Mouse (Mus musculus) heart, embryonic 10.5 days (tissue): ENCODE results near the gene Nrip2. TPM values are rescaled to one million over a fixed set of nuclear protein-coding genes. Genes with fewer than 3 reads are reported as not detected.

Experiments used
- DNase-seq: peaks from one replicate; pipeline ENCODE4 v3.0.0-alpha.2; 2017; ENCODE audit warnings: low spot score
- H3K27ac ChIP-seq: fragments of 300-500 bp; sonication (generic); 2 replicates; pipeline ENCODE4 v1.5.1; 2016; ENCODE audit warnings: mild to moderate bottlenecking
- H3K27me3 ChIP-seq: fragments of 300-500 bp; sonication (generic); 2 replicates; pipeline ENCODE4 v1.6.1; 2016; ENCODE audit warnings: mild to moderate bottlenecking; ENCODE audit not compliant: poor library complexity, insufficient read depth, severe bottlenecking
- H3K36me3 ChIP-seq: fragments of 300-500 bp; sonication (generic); 2 replicates; pipeline ENCODE4 v1.6.1; 2016; ENCODE audit warnings: mild to moderate bottlenecking, moderate library complexity
- H3K4me1 ChIP-seq: fragments of 300-500 bp; sonication (generic); 2 replicates; pipeline ENCODE4 v1.6.1; 2016; ENCODE audit warnings: mild to moderate bottlenecking
- H3K4me3 ChIP-seq: fragments of 300-500 bp; sonication (generic); 2 replicates; pipeline ENCODE4 v1.5.1; 2016; ENCODE audit warnings: mild to moderate bottlenecking, moderate library complexity
- H3K9me3 ChIP-seq: fragments of 300-500 bp; sonication (generic); 2 replicates; pipeline ENCODE4 v1.6.1; 2016; ENCODE audit warnings: mild to moderate bottlenecking, moderate library complexity
- WGBS: fragments of 180-500 bp; shearing (Covaris S2); methylation state at CpG from one replicate; pipeline ENCODE4 v1.1.7; 2016; 5-methylcytosine and 5-hydroxymethylcytosine counted together
- polyA plus RNA-seq: library from polyadenylated mRNA; unstranded; fragments of >200 nt; fragmentation: Nextera tagmentation; extraction: Ambion mirVana; gene quantifications from 2 replicates; pipeline ENCODE4 v1.2.1, GENCODE M21; 2016

Nrip2 gene
- polyA plus RNA-seq: 2.1 and 2.4 TPM in 2 replicates

DNA sequence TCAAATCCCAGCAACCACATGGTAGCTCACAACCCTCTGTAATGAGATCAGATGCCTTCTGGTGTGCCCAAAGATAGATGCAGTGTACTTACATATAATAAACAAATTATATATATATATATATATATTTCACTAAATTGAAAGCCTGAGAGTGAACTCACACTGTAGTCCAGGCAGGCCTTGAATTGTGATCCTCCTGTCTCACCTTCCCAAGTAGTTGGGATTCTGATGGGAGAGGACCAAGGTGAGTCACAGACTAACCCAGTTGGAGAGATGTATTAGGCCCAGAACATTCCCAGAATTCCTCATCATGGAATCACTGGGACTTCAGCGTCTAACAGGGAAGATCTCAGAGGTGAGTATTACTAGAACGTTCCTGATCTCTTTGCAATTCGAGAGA, at the start of gene Nrip2:
Gene Nrip2, plus strand, starts transcription at position 301 of the 400 bp plus-strand sequence.
- 67% methylated on average over 3 of the region's 3 CpGs for WGBS
- H3K9me3 ChIP-seq: no peaks in the 10 kb centered on the region
- H3K4me3 ChIP-seq: peak within 1 kb of the TSS; percentile 39
- H3K27me3 ChIP-seq: no peaks in the 10 kb centered on the region
- DNase-seq: no peak
- H3K27ac ChIP-seq: peak within 1 kb of the TSS; percentile 59
- H3K36me3 ChIP-seq: no peaks in the 10 kb centered on the region
- H3K4me1 ChIP-seq: peaks cover 13% of the 10 kb centered on the region

DNA sequence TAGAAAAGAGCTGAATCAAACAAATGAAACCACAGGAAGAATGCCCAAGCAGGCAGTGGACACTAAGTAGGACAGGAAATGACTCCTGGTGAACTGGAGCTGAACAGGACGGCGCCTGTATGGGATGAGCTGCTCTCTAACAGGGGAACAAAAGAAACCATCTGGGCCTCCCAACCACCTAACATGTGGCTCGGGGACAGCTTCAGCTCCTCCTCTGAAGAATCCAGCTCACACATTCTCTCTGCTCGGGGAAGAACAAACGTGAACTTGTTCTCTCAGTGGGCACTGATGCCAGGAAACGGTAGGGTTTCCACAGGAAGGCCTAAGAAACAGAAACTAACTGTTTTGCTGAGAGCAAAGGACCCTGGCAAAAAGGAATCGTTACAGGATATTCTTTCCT, 49.4 kb upstream of the Nrip2 start:
- no peak for DNase-seq
- H3K4me3 ChIP-seq: no peak overlapping the region
- H3K9me3 ChIP-seq: no peaks in the 10 kb centered on the region
- H3K27me3 ChIP-seq: no peaks in the 10 kb centered on the region
- H3K4me1 ChIP-seq: peaks cover 5% of the 10 kb centered on the region; the same call in 1 of the 2 replicates
- H3K27ac ChIP-seq: peak overlapping the region; percentile 59
- peaks cover 13% of the 10 kb centered on the region for H3K36me3 ChIP-seq
- WGBS: 60% methylated on average over 7 of the region's 7 CpGs

DNA sequence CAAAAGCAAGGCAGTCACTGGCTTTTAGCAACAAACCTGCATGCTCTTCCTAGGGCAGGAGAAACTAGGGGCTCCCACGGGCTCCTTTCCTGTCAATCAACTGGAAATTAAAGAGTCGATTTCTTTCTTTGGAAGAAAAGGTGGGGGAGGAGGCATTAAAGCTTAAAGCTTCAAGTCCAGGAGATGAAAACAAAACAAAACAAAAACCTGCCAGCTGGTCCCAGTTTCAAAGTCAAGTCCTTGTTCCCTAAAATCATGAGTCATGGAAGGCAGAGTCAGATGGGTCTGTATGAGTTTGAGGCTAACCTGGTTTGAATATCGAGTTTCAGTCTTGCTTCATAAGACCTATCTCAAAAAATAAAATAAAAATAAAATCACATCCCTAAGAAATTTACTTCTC, 45.0 kb upstream of the Nrip2 start:
- Histone ChIP-seq H3K27me3 (no peaks in the 10 kb centered on the region), H3K9me3 (no peaks in the 10 kb centered on the region), H3K4me1 (peaks cover 7% of the 10 kb centered on the region; the same call in 1 of the 2 replicates), H3K27ac (no peak overlapping the region), H3K36me3 (peaks cover 39% of the 10 kb centered on the region), H3K4me3 (no peak overlapping the region)
- DNase-seq: no peak
- WGBS: 69% methylated on average over 3 of the region's 3 CpGs

DNA sequence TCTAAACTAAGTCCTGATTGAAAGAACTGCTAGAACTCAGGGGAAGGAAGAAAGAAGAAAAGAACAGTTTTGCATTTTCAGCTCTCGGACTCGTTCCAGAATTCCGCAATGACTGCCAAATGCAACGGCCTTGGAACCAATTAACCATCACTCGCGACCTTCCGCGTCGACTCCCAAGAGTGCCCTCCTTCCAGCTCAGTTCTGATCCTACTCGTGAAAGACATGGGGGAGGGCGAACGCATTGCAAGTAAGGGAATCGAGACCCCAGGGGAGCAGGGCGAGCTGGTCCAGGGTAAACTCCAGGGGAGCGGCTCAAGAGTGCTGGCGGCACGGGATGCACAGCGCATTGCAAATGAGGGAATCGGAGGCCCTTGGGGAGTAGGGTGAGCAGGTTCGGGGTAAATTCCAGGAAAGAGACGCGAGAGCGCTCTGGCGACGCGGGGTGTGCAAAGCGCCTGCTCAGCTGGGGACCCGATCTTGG, 43.9 kb upstream of the Nrip2 start:
- no peak for DNase-seq
- WGBS: 0% methylated on average over 28 of the region's 28 CpGs
- Histone ChIP-seq H3K27ac (peak overlapping the region; percentile 91), H3K4me3 (peak overlapping the region; percentile 88), H3K4me1 (peaks cover 9% of the 10 kb centered on the region; the same call in 1 of the 2 replicates), H3K36me3 (peaks cover 39% of the 10 kb centered on the region), H3K27me3 (no peaks in the 10 kb centered on the region), H3K9me3 (no peaks in the 10 kb centered on the region)

DNA sequence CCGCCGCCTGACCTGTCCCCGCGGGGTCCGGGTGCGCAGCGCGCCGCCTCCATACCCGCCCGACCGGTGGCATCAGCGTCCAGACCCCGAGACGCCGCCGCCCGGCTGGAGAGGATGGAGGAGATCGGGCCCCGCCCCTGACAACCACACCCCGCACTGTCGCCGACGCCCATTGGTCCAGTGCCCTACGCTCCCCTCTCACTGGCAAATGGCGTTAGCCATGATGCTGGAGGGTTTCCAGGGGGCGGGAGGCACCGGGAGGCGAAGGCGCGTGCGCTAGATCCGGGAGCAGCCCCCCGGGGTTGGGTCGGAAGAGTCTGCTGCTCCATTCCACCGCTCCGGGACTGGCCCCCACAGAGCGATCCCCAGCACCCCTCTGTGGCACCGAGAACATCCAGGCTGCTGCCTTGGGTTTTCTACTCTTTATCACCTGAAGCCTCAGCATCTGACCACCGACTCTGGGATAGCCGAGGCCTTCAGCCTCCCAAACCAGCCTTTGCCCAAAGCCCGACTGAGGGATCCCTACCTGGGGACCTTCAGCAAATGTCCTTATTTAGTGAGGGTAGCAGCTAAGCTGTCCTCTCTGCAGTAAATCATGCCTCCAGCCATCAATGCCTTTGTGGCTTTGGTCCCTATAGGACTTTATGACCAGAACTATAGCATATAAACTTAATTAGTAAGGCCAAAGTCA, 43.2 kb upstream of the Nrip2 start, which contains the start of gene Tulp3:
Gene Tulp3, minus strand, starts transcription at position 126 of the 691 bp plus-strand sequence.
- peak within 1 kb of the TSS; percentile 88 for H3K4me3 ChIP-seq
- DNase-seq: peak; percentile 98
- peak within 1 kb of the TSS; percentile 91 for H3K27ac ChIP-seq
- no peaks in the 10 kb centered on the region for H3K27me3 ChIP-seq
- H3K4me1 ChIP-seq: peaks cover 9% of the 10 kb centered on the region; the same call in 1 of the 2 replicates
- no peaks in the 10 kb centered on the region for H3K9me3 ChIP-seq
- peaks cover 34% of the 10 kb centered on the region for H3K36me3 ChIP-seq
- under 1% methylated on average over 42 of the region's 42 CpGs for WGBS

DNA sequence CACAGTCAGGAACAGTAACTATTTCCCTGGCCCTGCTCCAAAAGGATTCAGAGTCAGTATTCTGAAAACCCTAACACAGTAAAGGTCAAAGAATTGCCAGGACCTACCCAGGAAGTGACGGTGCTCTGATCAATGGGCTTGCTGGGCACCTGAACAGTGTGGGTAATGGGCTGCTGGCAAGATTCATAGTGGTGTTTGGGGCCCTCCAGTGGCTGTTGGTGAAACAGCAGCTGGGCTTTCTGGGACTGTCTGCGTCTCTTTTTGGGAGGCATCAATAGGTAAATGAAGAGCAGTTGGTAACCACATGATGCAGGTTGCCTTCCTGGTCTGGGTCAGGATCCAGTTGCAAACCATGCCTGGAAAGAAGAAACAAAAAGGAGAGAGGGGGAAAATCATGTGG, 40.1 kb upstream of the Nrip2 start:
- Histone ChIP-seq H3K4me1 (peaks cover 22% of the 10 kb centered on the region), H3K27me3 (no peaks in the 10 kb centered on the region), H3K9me3 (no peaks in the 10 kb centered on the region), H3K4me3 (no peak overlapping the region), H3K27ac (no peak overlapping the region), H3K36me3 (peaks cover 28% of the 10 kb centered on the region)
- peak; percentile 79 for DNase-seq
- WGBS: 42% methylated on average over 2 of the region's 2 CpGs

DNA sequence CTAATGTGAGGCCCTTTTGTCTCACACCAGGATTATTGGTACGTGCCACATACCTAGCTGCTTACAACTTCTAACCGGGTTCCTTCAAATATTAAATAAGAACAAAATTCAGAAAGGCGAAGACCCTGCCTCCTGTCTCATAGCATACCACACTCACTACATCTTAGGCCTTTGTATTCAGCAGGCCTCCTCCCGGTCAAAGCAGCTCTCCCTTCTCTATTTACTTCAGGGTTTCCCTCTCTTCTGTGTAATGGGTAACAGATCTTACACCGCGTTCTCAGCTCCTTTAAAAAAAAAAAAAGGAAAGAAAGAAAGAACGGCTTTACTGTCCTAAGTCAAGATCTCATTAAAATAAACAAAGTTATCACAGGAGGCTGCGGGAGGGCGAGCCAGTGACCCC, 37.2 kb upstream of the Nrip2 start:
- Histone ChIP-seq H3K4me3 (peak overlapping the region; percentile 88), H3K36me3 (peaks cover 42% of the 10 kb centered on the region), H3K9me3 (no peaks in the 10 kb centered on the region), H3K4me1 (peaks cover 31% of the 10 kb centered on the region), H3K27me3 (no peaks in the 10 kb centered on the region), H3K27ac (peak overlapping the region; percentile 98)
- no peak for DNase-seq
- 19% methylated on average over 9 of the region's 9 CpGs for WGBS

DNA sequence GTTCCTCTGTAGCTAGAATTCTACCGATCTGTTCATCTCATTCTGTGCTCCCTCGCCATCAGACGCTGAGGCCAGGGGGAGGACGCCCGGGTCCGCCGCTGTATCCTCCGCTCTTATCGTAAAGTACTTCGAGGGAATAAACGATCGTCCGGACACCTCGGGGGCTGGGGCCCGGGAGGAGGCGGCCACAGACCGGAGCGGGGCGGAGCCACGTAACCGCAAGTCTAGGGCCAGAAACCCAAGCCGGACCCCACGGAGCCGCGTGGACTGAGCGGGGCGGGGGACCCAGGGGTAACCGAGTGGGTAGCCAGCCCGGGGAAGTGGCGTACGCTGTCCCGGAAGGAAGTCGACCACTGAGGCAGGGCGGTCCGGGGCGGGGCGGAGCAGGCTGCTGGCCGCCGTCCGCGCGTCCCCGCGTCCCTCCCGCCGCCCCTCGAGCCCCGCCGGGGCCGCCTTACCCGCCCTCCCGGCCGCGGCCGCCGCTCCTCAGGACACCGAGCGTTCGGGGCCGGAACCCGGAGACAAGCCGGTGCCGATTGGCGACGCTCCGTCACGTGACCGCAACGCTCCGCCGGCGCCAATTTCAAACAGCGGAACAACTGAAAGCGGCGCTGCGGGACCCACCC, 36.6 kb upstream of the Nrip2 start, which contains the start of the genes Rhno1 and Foxm1:
Gene Rhno1, minus strand, starts transcription at position 531 of the 626 bp plus-strand sequence.
Gene Foxm1, plus strand, starts transcription at position 587 of the 626 bp plus-strand sequence.
- H3K4me1 ChIP-seq: peaks cover 31% of the 10 kb centered on the region
- under 1% methylated on average over 76 of the region's 76 CpGs for WGBS
- no peaks in the 10 kb centered on the region for H3K27me3 ChIP-seq
- DNase-seq: peak; percentile 92
- H3K4me3 ChIP-seq: peak within 1 kb of the TSS; percentile 88
- H3K36me3 ChIP-seq: peaks cover 42% of the 10 kb centered on the region
- no peaks in the 10 kb centered on the region for H3K9me3 ChIP-seq
- peak within 1 kb of the TSS; percentile 98 for H3K27ac ChIP-seq

DNA sequence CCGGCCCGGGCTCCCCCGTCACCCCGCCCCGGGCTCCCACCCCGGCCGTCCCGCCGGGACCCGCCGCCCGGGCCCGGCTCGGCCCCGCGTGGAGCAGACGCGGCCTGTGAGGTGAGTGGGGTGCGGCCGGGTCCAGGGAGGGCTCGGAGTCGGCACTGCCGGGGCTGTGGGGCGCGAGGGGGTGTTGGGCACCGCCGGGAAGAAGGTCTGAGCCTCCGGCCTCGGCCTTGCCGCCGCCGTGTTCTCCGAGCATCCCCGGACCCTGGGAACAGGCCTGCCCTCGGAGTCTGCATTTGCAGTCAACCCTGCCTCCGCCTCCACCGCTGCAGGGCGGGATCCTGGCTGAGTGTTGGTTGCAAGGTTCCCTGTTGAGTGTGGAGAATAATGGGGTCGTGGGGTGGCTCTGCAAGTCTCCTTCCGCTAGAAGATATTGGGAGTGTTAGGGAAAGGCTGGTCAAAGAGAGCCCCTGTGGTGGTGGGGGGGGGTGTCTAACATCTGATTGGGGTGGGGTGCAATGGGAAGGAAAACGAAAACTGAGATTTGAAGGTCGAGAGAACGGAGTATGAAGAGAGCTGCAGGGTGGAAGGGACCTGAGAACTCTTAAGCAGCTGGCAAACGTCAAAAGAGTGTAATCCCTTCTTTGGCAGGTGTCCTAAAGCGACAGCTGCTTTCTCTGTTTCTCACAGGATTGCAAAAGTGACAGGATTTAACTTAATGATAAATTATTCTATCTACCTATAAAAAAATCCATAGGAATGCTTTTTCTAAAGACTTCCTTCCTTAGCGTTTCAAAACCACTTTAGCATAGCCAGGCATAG, 35.9 kb upstream of the Nrip2 start:
- no peaks in the 10 kb centered on the region for H3K27me3 ChIP-seq
- H3K4me1 ChIP-seq: peaks cover 31% of the 10 kb centered on the region
- peaks cover 41% of the 10 kb centered on the region for H3K36me3 ChIP-seq
- peak overlapping the region; percentile 88 for H3K4me3 ChIP-seq
- DNase-seq: peak; percentile 84
- WGBS: 1% methylated on average over 46 of the region's 46 CpGs
- H3K27ac ChIP-seq: peak overlapping the region; percentile 98
- H3K9me3 ChIP-seq: no peaks in the 10 kb centered on the region

DNA sequence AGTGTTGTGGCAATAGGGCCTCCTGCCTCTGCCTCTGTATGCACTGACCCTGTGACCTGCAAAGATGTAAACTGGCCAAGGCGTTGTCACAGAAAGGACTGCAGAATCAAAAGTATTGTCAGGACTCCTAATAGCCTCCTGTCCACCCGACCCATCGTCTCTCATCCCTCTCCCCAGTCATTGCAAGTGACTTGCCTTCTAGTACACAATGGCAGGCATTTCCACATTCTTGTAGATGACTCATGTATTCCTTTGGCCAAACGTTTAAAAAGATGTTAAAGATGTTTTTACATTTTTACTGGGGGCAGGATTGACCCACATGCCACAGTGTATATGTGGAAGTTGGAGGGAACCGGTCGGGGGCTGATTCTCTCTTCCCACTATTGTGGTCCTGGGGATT, 34.4 kb upstream of the Nrip2 start:
- peaks cover 48% of the 10 kb centered on the region for H3K36me3 ChIP-seq
- no peaks in the 10 kb centered on the region for H3K27me3 ChIP-seq
- no peak overlapping the region for H3K27ac ChIP-seq
- WGBS: 82% methylated on average over 6 of the region's 6 CpGs
- no peak for DNase-seq
- peaks cover 31% of the 10 kb centered on the region for H3K4me1 ChIP-seq
- H3K4me3 ChIP-seq: no peak overlapping the region
- no peaks in the 10 kb centered on the region for H3K9me3 ChIP-seq

DNA sequence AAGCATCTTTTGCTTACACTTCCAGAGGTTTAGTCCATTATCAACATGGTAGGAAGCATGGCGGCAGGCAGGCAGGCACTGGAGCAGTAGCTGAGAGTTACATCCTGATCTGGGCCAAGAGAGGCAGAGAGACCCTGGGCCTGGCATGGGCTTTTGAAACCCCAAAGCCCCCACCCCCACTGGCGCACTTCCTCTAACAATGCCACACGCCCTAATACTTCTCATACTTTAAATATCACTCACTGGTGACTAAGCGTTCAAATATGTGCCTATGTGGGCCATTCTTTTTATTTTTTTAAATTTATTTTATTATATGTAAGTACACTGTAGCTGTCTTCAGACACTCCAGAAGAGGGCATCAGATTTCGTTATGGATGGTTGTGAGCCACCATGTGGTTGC, 32.6 kb upstream of the Nrip2 start:
- peaks cover 23% of the 10 kb centered on the region for H3K4me1 ChIP-seq
- no peak overlapping the region for H3K4me3 ChIP-seq
- no peaks in the 10 kb centered on the region for H3K27me3 ChIP-seq
- H3K36me3 ChIP-seq: peaks cover 63% of the 10 kb centered on the region
- H3K9me3 ChIP-seq: no peaks in the 10 kb centered on the region
- H3K27ac ChIP-seq: no peak overlapping the region
- no peak for DNase-seq
- WGBS: 91% methylated on average over 5 of the region's 5 CpGs

DNA sequence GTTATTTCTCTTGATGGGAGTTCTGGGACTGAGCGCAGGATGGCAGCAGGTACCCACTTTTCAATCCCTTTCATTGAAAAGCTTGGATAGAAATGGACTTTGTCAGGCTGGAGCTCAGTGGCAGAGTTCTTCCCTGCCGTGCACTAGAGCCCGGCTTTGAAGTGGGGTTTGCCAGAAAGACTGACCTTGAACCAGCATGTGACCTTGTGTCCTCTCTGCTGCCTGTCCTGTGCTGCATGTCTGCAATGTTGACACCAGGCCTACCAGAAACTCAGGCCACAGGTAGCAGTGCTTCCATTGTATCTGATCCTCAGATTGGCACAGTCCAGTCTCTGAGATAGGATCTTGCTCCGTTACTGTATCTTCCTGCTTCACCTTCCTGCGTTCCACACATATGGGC, 29.1 kb upstream of the Nrip2 start:
- WGBS: 78% methylated on average over 5 of the region's 5 CpGs
- no peaks in the 10 kb centered on the region for H3K9me3 ChIP-seq
- H3K27ac ChIP-seq: no peak overlapping the region
- no peak for DNase-seq
- H3K36me3 ChIP-seq: peaks cover 97% of the 10 kb centered on the region
- no peaks in the 10 kb centered on the region for H3K27me3 ChIP-seq
- H3K4me1 ChIP-seq: peaks cover 13% of the 10 kb centered on the region
- no peak overlapping the region for H3K4me3 ChIP-seq
